Mouse (Mus musculus) spleen, adult 10 weeks (tissue): Measurements from ENCODE around the gene Pop4. TPM values are rescaled to one million over a fixed set of nuclear protein-coding genes. Genes with fewer than 3 reads are reported as not detected.

Experiments used
- polyA plus RNA-seq: library from polyadenylated mRNA; stranded (reverse); fragments of 350-450 nt; fragmentation: Illumina TruSeq; extraction: RNeasy Lipid Tissue Mini Kit (QIAGEN cat#74804); gene quantifications from one replicate; pipeline ENCODE4 v1.2.3, GENCODE M21; 2015; ENCODE audit warnings: low replicate concordance; ENCODE audit not compliant: insufficient read depth

Gene Pop4
- 22.2 TPM for polyA plus RNA-seq

GRCm38 (mm10) chr7:38270703-38271510 lies at the start of gene Pop4:
TSS of gene Pop4 (minus strand) at chr7:38271423.

GRCm38 (mm10) chr7:38227900-38228298 lies 43.3 kb downstream of the Pop4 start, which contains the start of gene Plekhf1:
TSS of gene Plekhf1 (minus strand) at chr7:38228016.

Other genes starting within 250 kb of the Pop4 start
- gene Uri1, start 247.9 kb downstream of the Pop4 start, polyA plus RNA-seq, result 57.4 TPM
- gene Ccne1, start 163.9 kb downstream of the Pop4 start, polyA plus RNA-seq, result 17.1 TPM
- 32.3 TPM for gene 1600014C10Rik, start 88.2 kb downstream of the Pop4 start, polyA plus RNA-seq
- 0.68 TPM for gene Plekhf1, start 43.4 kb downstream of the Pop4 start, polyA plus RNA-seq